In genomic region chr16:17168049-17168448, GRCm38 (mm10) we compare ENCODE assay signal across 11 mouse cellular contexts. TPM values are rescaled to one million over a fixed set of nuclear protein-coding genes. Genes with fewer than 3 reads are reported as not detected.
"Had no signal": no experiment of that assay in that cellular context is flagged by ENCODE, and none has a peak within 500 bp of the region (broad histone marks: within the 10 kb centered on the region; RNA-seq: fewer than 3 reads in every experiment).

No protein-coding gene starts in this region.

- H3K4me3 ChIP-seq: left cerebral cortex, adult 2 months; liver, embryonic 13.5 days; midbrain, embryonic 13.5 days had no signal

- H3K27ac ChIP-seq: kidney, postnatal 0 days; left cerebral cortex, adult 2 months; liver, embryonic 13.5 days; macrophage; midbrain, embryonic 13.5 days had no signal

- DNase-seq: kidney, adult 2 months; kidney, postnatal 25 days; layer of hippocampus, postnatal 36 days; liver, embryonic 13.5 days; thymus, adult 2 months; thymus, postnatal 25 days had no signal

- H3K9ac ChIP-seq: liver, embryonic 13.5 days; midbrain, embryonic 13.5 days had no signal

- H3K4me1 ChIP-seq: liver, embryonic 13.5 days; midbrain, embryonic 13.5 days had no signal

- H3K27me3 ChIP-seq: liver, embryonic 13.5 days; midbrain, embryonic 13.5 days had no signal

- H3K9me3 ChIP-seq: liver, embryonic 13.5 days; midbrain, embryonic 13.5 days had no signal

- H3K4me2 ChIP-seq: liver, embryonic 13.5 days; midbrain, embryonic 13.5 days had no signal

- ATAC-seq: midbrain, embryonic 13.5 days had no signal

RNA-seq across cellular contexts. Expression of gene Rimbp3, which starts 40.4 kb away (rescaled TPM):
- polyA plus RNA-seq: liver, adult 2 months; macrophage had no signal
